Mouse (Mus musculus) heart, postnatal 0 days (tissue): ENCODE measurements around the gene Rnf166.

Experiments used
- CTCF ChIP-seq: IDR thresholded peaks from 2 replicates; pipeline ENCODE4 v1.5.1; 2016; ENCODE audit warnings: antibody characterized with exemption, control low read depth, low read depth
- EP300 ChIP-seq: IDR thresholded peaks from 2 replicates; pipeline ENCODE4 v1.6.1; 2016; ENCODE audit warnings: antibody characterized with exemption, low read depth

DNA sequence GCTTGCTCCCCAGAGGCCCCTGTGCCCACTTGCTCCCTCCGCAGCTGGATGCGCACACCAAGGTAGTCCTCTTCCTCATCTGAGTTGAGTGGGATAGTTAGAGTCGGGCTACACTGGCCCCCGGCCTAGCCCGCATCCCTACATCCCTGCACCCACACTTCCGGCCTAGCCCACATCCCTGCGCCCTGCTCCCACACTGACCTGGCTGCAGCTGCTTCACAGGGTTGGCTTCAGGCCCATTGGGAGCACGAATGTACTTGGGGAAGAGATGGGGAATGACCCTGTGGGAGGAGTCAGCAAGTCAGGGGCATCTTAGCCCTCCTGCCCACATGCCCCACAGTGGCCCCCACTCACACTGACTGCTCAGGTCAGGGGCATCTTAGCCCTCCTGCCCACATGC, 6.6 kb upstream of the Rnf166 start:
- TF ChIP-seq CTCF (no peak), EP300 (no peak)
